18 mouse cellular contexts compared by ENCODE assay signal in genomic region chr10:96202871-96203270, GRCm38 (mm10).
"Had no signal": no experiment of that assay in that cellular context is flagged by ENCODE, and none has a peak within 500 bp of the region (broad histone marks: within the 10 kb centered on the region; RNA-seq: fewer than 3 reads in every experiment).

No protein-coding gene starts in this region.

- H3K9ac ChIP-seq: limb, embryonic 15.5 days; liver, embryonic 13.5 days; liver, embryonic 15.5 days; lung, embryonic 15.5 days; midbrain, embryonic 13.5 days; midbrain, embryonic 15.5 days; neural tube, embryonic 12.5 days had no signal

- ATAC-seq: midbrain, embryonic 13.5 days; midbrain, embryonic 15.5 days had no signal

- H3K27me3 ChIP-seq: limb, embryonic 15.5 days; liver, embryonic 13.5 days; liver, embryonic 15.5 days; lung, embryonic 15.5 days; megakaryocyte, embryonic 14.5 days; midbrain, embryonic 13.5 days; midbrain, embryonic 15.5 days; neural tube, embryonic 12.5 days had no signal

- DNase-seq: liver, embryonic 13.5 days; retina, postnatal 1 day; right cerebral cortex, adult 18-20 months; right cerebral cortex, postnatal 25 days; right cerebral cortex, postnatal 4 days; spleen, adult 18-20 months; thymus, adult 18-20 months; thymus, postnatal 14 days; thymus, postnatal 36 days had no signal

- H3K4me2 ChIP-seq: limb, embryonic 15.5 days; lung, embryonic 15.5 days; midbrain, embryonic 11.5 days; midbrain, embryonic 13.5 days; midbrain, embryonic 15.5 days; neural tube, embryonic 12.5 days had no signal

- H3K4me1 ChIP-seq: midbrain, embryonic 13.5 days; midbrain, embryonic 15.5 days; neural tube, embryonic 12.5 days had no signal

- H3K9me3 ChIP-seq: limb, embryonic 15.5 days; liver, embryonic 13.5 days; liver, embryonic 15.5 days; lung, embryonic 15.5 days; midbrain, embryonic 13.5 days; midbrain, embryonic 15.5 days; neural tube, embryonic 12.5 days had no signal

- H3K4me3 ChIP-seq: limb, embryonic 15.5 days; liver, embryonic 13.5 days; liver, embryonic 15.5 days; lung, embryonic 15.5 days; megakaryocyte, embryonic 14.5 days; midbrain, embryonic 13.5 days; midbrain, embryonic 15.5 days; neural tube, embryonic 12.5 days had no signal

- H3K36me3 ChIP-seq: limb, embryonic 15.5 days; liver, embryonic 13.5 days; liver, embryonic 15.5 days; lung, embryonic 15.5 days; midbrain, embryonic 13.5 days; midbrain, embryonic 15.5 days; neural tube, embryonic 12.5 days had no signal

- H3K27ac ChIP-seq: limb, embryonic 15.5 days; liver, embryonic 13.5 days; liver, embryonic 15.5 days; lung, embryonic 15.5 days; macrophage; midbrain, embryonic 13.5 days; midbrain, embryonic 15.5 days; neural tube, embryonic 12.5 days had no signal
